Mouse (Mus musculus): ENCODE results near the gene Lalba. TPM values are rescaled to one million over a fixed set of nuclear protein-coding genes. Genes with fewer than 3 reads are reported as not detected.
"Not testable (repeated sequence)": the region's sequence is repeated elsewhere in the genome, so short reads cannot be mapped to it uniquely, and the experiment has no call there.

Lalba gene
- total RNA-seq, 2 experiments from 2014 or later: not detected

DNA sequence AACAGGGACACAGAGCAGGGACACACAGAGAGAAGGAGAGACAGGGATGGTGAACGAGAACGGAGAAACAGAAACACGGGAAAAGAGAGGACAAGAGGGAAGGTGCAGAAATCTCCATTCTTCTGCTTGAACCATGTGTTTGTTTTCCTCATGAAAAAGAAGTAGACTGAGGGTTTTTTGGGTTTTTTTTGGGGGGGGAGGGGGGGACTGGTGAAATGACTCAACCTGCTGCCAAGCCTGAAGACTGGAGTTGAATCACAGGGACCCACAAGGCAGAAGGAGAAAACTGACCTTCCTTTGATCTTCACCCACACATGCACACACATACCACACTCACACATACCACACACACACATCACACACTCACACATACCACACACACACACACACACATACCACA, 20.8 kb upstream of the Lalba start:
- no peak for DNase-seq
- intact Hi-C loops (cut with DNase I): loop anchor here (5.0 to 10.0 kb wide), 2 partner anchors 81 to 409 kb away; partner anchors contain the start of genes Pfkm and Senp1

DNA sequence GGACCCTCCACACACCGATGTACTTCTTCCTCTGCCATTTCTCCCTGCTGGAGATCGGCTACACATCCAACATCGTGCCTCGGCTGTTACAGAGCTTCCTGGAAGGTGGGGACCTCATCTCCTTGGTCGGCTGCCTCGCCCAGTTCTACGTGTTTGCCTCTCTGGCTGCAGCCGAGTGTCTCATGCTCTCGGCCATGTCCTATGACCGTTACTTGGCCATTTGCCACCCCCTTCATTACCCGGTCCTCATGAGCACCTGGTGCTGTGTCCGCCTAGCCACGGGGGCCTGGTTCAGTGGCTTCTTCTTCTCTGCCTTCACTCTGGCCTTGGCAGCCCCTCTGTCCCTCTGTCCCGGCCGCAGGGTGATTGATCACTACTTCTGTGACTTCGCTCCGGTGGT, 15.1 kb upstream of the Lalba start:
- intact Hi-C loops (cut with DNase I): no loop called here
- no peak for DNase-seq

DNA sequence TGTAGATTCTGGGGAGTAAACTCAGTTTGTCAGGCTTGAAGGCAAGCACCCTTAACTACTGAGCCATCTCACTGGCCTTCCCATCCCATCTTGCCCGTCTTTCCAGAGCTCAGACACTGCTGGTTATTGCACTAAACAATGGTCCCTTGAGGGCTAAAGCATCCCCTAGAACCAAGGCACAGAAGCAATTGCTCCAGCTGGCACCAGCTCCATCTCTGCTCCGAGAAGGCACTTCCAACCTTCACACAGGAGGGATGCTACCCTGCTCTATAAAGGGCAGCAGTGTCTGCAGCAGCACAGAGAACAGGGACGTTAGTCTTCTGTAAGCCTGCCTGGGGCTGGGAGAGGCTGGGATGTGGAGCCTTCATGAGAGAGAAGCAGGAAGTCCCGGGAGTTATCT, 9.6 kb upstream of the Lalba start, which contains the start of gene Olfr279:
Gene Olfr279 (plus strand): TSS at position 301 of the 400 bp plus-strand sequence.
- DNase-seq: no peak
- intact Hi-C loops (cut with DNase I): no loop called here

DNA sequence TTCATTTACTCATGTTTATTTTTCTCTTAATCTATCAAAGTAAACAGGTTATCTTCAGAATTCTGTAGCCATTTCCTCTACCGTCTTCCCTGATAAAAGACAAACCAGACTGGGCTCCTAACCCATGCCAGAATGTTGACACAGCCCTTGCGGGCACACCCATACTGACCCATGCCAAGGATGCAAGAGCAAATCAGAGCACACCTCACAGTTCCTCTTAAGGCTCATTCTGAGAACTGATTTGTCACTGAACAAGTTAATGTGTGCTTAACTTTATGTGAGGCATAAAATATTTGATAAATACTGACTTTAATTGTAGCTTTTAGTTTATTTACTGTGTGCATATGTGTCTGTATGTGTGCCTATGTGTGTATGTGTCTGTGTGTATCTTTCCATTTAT, 8.8 kb upstream of the Lalba start:
- intact Hi-C loops (cut with DNase I): no loop called here
- no peak for DNase-seq

DNA sequence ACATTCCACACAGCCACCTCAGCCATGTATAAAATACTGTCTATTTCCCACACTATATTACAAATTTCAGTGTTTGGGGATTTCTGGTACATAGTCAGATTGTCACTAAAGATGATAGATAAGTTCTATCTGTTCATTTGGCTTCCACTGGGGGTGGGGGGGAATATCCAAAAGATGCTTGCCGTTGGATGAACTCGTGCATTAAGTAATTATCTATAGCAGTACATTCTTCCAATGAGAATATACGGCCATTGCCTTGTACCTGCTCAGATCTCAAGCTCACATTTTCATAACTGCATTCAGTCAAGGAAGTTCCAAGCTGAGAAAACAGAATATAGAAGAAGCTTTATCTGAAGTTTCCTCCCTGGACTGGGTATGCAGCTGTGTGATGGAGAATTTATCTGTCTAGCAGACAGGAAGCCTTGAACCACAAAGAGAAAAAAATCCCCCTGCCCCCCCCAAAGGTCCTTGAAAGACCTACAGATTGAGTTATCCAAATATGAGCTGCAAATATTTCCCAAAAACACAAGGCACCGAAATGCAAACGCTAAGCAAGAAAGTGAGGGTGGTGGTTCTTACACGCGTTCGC, 4.0 kb upstream of the Lalba start:
- intact Hi-C loops (cut with DNase I): no loop called here
- no peak for DNase-seq

DNA sequence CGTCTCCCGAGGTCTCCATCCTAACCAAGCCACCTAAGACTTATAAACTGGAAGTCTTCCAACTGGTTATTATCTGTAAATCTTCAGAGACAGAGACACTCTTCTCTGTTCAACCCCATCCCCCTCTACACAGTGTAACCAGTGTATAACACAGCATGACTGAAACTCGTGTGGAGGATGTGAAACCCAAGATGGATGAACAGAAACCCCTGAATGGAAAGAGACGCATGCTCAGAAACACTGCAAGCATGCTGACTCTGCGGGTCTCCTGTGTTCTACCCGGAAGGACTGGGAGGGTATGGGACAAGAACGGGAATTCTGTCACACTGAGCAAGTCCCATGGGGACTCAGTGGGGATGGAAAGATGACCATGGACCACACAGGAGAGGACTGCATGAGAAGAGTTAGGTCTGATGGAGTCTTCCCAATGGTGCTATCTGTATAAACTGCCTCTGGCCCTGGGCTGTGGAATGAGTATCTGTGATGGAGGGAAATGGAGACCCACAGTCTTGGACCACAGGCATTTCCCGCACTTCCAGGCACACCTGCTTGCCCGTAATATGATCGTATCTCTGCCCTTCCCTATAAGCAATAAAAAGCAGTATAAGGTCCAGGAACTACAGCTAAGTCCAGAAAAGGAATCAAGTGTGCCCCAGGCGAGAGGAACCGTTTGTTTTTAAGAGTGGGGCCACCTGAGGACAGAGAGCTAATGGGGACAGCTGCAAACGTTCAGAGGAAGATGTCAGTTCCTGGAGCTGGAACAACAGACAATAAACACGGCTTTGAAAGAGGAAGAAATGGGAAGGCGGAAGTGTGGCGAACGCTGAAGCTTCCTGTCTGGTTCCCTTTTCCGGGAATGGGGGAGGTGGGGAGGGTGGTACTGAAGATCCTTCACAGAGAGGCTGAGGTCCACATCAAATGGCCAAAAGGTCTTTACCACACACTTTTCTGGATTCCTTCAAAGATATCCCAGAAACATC, 1.7 kb upstream of the Lalba start:
- peak; percentile 46 to 54 for DNase-seq
- intact Hi-C loops (cut with DNase I): loop anchor here (2.0 kb wide), 1 partner anchor 21 kb away; no protein-coding TSS in a partner anchor

DNA sequence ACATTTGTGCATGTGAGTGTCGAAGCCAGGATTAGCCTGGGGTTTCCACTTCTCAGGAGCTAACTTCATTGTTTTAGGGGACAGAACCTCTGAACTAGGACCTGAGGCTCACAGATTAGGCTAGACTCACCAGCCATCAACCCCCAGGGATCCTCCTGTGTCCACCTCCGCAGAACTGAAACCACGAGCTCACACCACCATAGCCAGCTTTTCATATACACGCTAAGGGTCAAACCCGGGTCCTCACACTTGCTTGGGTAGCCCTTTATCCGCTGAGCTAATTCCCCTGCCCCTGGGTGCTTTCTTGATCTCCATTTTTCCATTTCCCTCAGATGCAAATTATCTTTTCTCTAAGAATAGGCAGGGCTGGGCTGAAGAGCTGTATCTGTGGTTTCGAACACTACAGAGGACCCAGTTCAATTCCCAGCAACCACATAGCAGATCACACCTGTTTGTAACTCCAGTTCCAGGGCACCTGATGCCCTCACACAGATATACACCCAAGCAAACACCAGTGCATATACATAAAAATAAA, 2.9 kb downstream of the Lalba start:
- no peak for DNase-seq
- intact Hi-C loops (cut with DNase I): no loop called here

DNA sequence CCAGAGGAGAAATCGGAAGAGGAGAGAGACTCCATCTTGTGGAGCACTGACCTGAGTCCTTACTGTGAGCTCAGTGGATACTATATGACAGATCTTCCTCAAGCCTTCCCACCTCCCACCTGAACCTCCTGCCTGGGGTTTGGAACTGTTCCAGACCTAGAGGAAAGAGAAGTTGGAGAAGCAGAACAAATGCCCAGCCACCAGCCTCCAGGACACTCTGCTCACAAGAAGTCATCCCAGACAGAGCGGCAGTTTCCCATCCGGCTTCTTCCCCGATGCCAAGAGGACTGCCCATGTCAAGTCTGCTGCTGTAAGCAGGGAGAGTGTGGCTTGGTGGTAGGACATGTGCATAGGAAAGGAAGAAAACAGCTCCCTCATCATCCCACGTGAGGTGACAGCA, 6.2 kb downstream of the Lalba start:
- intact Hi-C loops (cut with DNase I): no loop called here

DNA sequence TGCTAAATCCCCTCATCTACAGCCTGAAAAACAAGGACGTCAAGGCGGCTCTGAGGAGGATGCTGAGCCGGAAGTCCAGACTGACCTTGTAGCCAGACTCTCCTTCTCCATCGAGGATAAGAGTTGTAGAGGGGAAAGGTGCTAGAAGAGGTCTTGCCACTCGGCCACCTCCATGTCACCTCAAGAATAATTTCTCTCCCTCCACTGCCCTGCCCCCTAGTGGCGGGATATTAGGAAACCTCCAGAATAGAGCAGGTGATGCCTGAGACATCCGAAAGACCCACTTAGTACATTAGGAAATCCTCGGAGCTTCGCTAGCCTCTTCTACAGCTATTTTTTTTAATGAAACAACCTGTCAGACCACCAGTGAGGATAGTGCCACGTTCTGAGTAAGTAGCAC, 7.1 kb downstream of the Lalba start:
- intact Hi-C loops (cut with DNase I): no loop called here
- DNase-seq: peak; percentile 41 to 72

More for the DNA sequence above, 6.2 kb downstream of the Lalba start:
- DNase-seq: no peak

DNA sequence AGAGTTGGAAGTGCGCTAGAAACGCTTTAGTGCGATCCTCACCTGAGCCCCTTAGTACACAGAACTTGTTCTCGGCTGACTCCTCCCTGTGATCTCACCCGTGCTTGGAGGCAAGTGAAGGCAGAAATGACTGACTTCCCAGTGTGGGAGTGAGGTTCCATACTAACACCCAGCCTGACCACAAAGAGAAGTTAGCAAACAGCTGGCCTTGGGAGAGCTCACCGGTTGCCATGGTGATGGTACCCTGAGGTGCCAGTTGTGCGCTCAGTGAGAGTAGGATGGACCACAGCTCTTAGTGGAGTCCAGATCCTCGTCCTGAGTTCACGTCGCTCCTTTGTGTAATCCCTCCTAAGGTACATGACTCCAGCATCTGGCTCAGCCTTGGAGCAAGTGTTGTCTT, 7.6 kb downstream of the Lalba start:
- DNase-seq: no peak
- intact Hi-C loops (cut with DNase I): no loop called here

DNA sequence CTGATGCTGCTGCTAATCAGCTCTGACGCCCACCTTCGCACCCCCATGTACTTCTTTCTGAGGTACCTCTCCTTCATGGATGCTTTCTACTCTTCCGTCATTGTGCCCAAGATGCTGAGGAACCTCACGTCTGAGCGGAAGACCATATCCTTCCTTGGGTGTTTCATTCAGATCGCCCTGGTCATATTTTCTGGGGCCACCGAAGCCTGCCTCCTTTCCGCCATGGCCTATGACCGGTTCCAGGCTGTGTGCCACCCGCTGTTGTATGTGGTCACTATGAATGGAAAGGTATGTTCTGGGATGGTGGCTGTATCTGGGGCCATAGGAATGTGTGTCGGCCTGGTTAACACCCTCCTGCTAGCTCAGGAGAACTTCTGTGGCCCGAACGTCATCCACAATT, 11.0 kb downstream of the Lalba start:
- intact Hi-C loops (cut with DNase I): no loop called here

DNA sequence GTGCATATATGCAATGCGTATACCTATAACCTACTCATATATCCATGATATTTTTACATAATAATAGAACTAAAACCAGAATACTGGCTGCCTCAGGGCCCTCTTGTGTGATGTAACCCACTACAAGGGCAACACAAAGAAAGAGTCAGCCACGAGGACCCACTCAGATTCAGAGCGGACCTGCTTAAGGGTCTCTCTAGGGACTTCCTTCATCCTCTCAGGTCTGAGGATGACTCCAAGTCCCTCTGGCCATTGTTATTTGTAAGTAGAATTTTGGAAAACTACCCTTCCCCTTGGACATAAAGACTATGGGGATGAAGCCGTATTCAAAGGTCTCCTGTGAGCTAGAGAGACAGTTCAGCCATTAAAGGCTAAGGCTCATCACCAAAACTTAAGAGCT, 12.9 kb downstream of the Lalba start, which contains the start of gene OR5BS1P:
Gene OR5BS1P (plus strand): TSS at position 301 of the 400 bp plus-strand sequence.
- intact Hi-C loops (cut with DNase I): no loop called here
- no peak for DNase-seq

More for the DNA sequence above, 11.0 kb downstream of the Lalba start:
- DNase-seq: no peak

DNA sequence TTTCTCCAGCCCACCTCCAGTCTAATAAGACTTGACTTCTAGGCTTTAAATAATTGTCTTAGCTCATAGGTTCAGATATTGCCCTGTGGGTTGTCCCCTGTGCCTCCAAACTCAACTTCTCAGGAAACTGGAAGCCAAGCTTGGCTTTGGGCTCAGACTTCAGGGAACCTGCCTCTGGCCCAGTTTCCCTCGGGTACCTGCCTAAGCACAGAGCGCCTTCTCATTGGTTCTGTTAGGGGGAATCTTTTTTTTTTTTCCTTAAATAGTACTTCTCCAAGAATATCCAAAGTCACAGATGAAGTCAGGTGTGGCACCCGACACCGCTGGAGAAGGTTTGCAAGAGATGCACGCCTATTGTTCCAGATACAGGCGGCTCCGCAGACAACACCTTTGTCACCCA, 30.2 kb downstream of the Lalba start, which contains the start of gene Olfr281:
Gene Olfr281 (plus strand): TSS at position 301 of the 400 bp plus-strand sequence.
- no peak for DNase-seq
- intact Hi-C loops (cut with DNase I): loop anchor here (5.0 kb wide), 1 partner anchor 1465 kb away; no protein-coding TSS in a partner anchor

DNA sequence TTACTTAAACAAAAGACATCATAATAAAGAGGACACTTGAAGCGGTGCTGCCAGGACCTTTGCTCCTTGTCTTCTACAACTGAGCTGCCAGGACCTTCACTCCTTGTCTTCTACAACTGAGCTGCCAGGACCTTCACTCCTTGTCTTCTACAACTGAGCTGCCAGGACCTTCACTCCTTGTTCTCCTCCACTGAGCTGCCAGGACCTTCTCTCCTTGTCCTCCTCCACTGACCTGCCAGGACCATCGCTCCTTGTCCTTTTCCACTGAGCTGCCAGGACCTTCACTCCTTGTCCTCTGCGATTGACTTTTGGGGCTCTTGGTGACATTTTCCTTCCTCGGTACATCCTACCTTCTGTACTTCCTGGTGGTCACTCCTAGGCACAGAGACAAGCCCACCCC, 34.0 kb downstream of the Lalba start:
- intact Hi-C loops (cut with DNase I): no loop called here
- peak in 1 of 2 experiments; percentile 14 for DNase-seq

DNA sequence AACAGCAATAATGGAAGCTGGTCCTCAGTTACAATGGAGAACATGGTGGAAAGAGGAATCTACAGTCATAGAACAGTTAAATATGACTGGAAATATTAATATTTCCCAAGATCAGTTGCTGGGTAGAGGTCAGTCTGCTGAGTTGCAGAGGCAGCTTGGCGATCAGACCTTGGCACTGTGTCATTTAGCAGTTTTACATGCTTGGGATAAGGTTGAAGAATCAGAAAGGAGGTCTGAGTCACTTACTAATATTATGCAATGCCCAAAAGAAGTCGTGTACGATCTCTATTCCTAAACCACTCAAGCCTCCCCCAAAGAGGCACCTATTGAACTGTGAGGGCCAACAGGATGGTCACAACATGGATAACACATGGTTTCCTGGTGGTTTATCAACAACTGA, 38.0 kb downstream of the Lalba start:
- intact Hi-C loops (cut with DNase I): no loop called here
- DNase-seq: no peak

DNA sequence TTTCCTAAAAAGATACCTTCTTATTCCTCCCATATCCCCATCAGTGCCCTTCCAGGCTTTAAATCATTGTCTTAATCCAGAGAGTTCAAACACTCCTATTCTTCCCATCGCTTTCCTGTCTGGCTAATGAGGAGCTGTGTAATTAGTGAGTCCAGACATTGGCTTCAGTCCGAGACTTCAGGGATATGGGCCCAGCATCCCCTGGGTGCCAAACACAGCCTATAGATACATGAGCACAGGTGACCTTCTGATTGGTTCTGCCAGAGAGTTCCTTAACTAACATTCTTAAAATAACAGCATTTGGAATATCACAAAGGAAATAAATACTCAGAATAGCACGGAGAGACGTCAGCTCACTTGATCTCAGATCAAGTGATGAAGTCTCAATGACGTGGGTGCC, 51.6 kb downstream of the Lalba start, which contains the start of gene Olfr282:
Gene Olfr282 (plus strand): TSS at position 301 of the 400 bp plus-strand sequence.
- intact Hi-C loops (cut with DNase I): not testable (repeated sequence)

More for the DNA sequence above, 51.6 kb downstream of the Lalba start, which contains the start of gene Olfr282:
- not testable (repeated sequence) for DNase-seq

Small RNA genes within 50 kb of the gene (microRNA-seq; reads per million reads assigned to microRNA genes)
- gene Mir1291 (ENCODE audit: borderline number of aligned reads in 2 of 2): 0.67 to 0.72 reads per million in 2 experiments

Other genes starting within 250 kb of the Lalba start
- gene Olfr286, start 248.3 kb downstream of the Lalba start, total RNA-seq (2021): not detected
- not detected for gene H1fnt, start 225.4 kb downstream of the Lalba start, total RNA-seq (2021)
- gene Zfp641, start 186.6 kb downstream of the Lalba start, total RNA-seq (2021): 1 to 10 TPM; 5.7 to 6.7 TPM
- gene Olfr285, start 165.4 kb downstream of the Lalba start, total RNA-seq (2021): not detected
- gene Olfr284, start 141.7 kb downstream of the Lalba start, total RNA-seq (2021): not detected
- not detected for gene Olfr283, start 101.8 kb downstream of the Lalba start, total RNA-seq (2021)
- not detected for gene Olfr282, start 51.5 kb downstream of the Lalba start, total RNA-seq (2021)
- not detected for gene Olfr281, start 30.1 kb downstream of the Lalba start, total RNA-seq (2021)
- gene OR5BS1P, start 12.8 kb downstream of the Lalba start, total RNA-seq (2021): not detected
- gene Olfr279, start 9.7 kb upstream of the Lalba start, total RNA-seq (2021): not detected
- gene Kansl2, start 51.5 kb upstream of the Lalba start, total RNA-seq (2021): 10 to 100 TPM; 75.0 to 79.4 TPM
- 10 to 100 TPM; 27.6 to 32.1 TPM for gene Ccnt1, start 88.2 kb upstream of the Lalba start, total RNA-seq (2021)
- gene 4930415O20Rik, start 88.3 kb upstream of the Lalba start, total RNA-seq (2021): 1 to 10 TPM; 1.6 TPM
- 100 to 1,000 TPM; 207 TPM for gene Adcy6, start 127.4 kb upstream of the Lalba start, total RNA-seq (2021)
- gene Cacnb3, start 148.1 kb upstream of the Lalba start, total RNA-seq (2021): 1 to 10 TPM; 3.3 to 4.0 TPM
- 10 to 100 TPM; 51.5 to 65.1 TPM for gene Ddx23, start 180.2 kb upstream of the Lalba start, total RNA-seq (2021)
- 1 to 10 TPM; 1.1 to 1.4 TPM for gene Rnd1, start 194.7 kb upstream of the Lalba start, total RNA-seq (2021)
- under 1 TPM; 0.33 to 0.42 TPM for gene Ccdc65, start 225.5 kb upstream of the Lalba start, total RNA-seq (2021)
- gene Fkbp11, start 245.5 kb upstream of the Lalba start, total RNA-seq (2021): 1 to 10 TPM; 6.2 to 6.7 TPM